Mouse (Mus musculus): ENCODE results near the gene Nr2c2ap.

DNA sequence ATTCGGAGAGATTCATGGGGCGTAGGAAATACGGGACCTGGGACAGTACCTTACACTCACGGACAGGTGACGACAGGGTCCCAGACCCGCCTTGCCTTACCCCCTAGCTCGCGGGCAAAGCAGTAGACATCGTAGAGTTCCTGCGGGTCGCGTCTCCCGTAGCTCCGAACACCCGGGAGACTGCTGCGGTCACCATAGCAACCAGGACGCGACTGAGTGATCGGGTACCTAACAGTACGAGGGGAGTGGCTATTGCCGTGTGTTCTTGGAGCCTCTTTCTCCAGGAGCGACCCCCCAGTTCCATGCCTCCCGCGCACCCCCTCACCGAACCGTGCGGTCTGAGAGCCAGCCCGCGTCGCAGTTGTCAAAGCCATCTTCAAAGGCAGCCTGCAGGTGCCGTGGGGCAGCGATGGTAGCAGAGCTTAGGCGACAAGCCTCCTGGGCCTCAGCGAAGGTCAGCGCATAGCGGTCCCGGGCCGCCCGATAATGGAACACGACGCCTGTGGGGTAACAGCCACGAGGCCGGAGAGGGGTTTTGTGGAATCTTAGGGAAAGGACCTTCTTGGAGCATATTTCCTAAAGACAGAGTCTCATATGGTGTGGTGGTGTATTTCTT lies 18.6 kb upstream of the Nr2c2ap start:
- TF ChIP-seq POLR2A (IDR thresholded peaks at IDR 0.05; ENCODE audit: borderline replicate concordance, low read depth, low read length), result no peak
- no peak for TF ChIP-seq CTCF (IDR thresholded peaks at IDR 0.05; ENCODE audit: low read depth, low read length)
